Mouse (Mus musculus): ENCODE data around the gene Rnf145.

Rnf145 gene

DNA sequence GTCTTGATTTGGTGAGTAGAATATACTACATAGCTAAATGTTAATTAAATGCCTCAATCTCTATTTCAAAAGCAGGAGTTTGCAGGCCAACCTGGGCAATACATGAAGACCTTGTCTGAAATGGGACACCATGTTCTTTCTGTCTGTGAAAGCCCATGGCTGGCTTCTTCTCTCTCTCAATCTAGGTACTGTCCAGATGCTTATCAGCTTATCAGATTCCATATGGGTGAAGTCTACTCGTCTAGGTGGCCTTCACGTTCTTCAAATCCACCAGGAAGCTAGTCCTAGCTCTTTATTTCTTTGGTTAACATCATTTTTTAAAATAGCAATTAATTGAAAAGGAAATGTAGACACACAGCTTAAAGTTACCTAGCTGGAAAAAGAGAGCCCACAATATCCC is 8.9 kb upstream of the Rnf145 start:
- no peak for DNase-seq (ENCODE audit: low read depth)

DNA sequence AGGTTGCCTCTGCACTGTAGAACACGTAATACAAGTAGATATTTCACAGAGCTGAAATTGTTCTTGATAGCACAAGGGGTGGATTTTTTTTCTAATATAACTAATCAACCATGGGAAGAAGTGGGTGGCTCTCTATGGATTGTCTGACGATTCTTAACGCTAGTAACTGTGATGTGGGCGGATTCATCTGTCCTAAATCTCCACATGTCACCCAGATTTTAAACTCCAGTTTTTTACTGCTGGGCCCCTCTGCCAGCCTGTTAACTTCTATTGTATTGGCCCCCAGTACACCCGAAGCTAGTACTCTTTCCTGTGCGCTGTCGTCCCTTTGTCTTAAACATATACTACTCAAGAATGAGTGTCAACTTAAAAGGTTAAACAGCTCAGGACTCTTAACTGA is 8.4 kb upstream of the Rnf145 start:
- DNase-seq (ENCODE audit: low read depth) = no peak

DNA sequence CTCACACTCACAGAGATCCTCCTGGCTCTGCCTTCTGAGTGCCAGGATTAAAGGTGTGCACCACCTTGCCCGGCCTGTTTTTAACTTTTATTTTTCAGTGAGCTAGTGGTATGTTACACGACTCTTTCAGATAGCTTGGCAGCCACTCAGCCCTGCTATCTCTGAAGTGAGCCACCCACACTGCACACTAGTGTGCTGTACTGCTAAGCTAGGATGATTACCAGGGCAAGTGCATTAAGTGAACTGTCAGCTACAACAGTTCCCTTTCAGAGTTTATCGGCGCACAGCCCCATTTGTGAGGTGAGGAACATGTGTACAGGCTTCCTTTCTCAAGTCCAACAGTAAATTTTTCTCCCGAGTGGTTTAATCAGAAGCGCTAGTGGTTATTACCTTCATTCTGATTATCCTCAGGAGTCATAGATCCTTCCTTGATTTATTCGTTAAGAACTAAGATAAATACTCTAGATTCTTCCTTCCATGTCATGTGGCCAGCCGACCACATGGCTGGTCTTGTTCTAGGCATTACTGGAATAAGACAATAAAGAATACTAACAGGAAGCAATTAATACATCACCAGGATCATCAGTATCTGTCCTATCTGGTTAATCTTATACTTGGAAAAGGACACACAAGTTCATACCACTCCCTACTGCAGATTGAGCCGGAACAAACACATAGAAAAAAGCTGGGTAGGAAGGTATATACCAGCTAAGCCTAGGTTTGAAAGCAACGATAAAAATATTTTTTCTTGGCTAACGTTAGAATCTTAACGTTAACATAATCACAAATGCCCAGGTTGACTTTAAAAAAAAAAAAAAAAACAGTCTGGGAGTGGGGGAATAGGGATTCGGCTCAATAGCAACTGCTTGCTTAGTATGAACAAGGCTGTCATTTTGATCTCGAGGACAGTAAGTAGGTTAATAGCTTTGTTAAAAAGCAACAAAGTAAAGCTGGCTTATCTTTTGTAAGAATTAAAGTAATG is 6.4 kb upstream of the Rnf145 start:
- DNase-seq (ENCODE audit: low read depth) = no peak

DNA sequence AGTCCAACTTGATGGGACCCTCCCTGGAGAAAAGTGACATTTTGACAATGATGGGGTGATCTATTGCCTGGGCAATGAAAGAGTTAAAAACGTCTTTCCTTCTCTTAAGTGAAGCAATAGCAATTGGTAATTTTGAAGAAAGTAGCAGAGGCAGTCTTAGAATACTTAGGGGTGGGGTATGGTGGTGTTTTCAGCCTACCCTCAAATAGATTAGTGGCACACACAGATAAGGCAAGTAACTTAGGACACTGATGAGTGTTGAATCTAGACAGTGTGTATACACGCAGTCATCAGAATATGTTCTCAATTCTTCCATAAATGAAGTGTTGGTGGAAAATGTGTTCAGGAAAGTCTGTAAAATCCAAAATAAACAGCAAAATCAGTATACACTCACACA is 5.7 kb upstream of the Rnf145 start:
- DNase-seq (ENCODE audit: low read depth) = no peak

DNA sequence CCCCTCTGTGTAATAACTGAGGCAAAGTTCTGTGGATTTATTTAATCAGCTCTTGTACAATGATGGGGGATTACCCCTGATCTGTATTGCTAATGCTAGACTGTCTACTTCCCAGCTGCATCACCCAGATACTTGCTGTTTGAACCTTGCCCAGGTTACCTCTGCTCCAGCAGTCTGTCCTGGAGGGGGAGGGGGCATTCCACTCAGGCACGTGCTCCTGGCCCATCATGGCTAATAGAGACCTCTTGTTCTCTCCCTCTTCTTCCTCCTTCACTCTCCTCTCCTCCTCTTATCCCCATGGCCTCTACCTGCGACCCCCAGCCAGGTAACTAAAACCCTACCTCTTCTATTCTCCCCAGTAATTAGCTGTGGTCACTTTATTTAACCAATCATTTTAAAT is 4.1 kb upstream of the Rnf145 start:
- DNase-seq (ENCODE audit: low read depth) = no peak

DNA sequence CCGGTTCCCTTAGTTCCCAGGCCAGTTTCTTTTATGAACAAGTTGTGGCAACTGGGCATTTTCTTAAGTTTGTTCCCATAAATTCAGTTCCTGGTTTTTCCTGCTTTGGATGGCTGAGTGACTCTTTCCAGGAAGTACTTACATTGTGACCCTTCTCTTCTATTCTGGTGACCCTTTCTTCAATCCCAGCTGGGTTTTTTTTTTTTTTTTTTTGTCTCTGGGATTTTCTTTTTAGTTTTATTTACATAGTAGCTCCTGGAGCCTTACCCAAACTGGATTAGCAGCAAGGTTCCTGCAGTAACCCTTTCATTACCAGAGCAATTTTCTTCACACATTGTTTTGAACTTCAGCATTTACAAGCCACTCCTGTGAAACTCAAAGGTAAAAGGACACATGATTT is 2.4 kb upstream of the Rnf145 start:
- no peak for DNase-seq (ENCODE audit: low read depth)

DNA sequence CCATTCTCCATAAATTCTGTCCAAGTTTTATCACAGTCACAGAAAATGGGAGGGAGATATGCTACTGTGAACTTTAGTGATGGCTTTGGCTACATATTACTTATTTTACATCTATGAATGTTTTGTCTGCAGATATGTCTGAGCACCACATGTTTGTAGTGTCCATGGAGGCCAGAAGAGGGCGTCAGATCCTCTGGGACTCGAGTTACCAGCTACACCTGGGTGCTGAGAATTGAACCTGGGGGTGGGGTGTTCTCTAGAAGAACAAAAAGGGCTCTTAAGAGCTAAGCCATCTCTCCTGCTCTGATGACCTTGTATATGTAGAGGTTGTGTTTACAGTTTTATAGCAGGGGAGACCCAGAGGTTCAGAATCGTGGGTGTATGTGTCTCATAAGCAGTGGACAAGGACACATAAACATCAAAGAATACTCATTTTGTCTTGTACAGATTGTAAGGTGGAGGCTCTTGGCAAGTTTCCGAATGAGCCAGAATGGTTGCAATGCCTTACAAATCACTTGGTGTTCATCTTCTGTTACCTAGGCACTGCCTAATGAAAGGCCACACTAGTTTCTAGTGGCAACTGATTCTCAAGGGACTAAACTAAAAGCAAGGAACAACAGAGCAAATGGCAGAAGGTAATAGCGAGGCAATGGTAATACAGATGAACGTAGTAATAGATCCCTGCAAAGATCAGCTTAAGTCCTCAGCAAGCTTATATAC is 1.0 kb upstream of the Rnf145 start:
- DNase-seq (ENCODE audit: low read depth) = peak; percentile 39

DNA sequence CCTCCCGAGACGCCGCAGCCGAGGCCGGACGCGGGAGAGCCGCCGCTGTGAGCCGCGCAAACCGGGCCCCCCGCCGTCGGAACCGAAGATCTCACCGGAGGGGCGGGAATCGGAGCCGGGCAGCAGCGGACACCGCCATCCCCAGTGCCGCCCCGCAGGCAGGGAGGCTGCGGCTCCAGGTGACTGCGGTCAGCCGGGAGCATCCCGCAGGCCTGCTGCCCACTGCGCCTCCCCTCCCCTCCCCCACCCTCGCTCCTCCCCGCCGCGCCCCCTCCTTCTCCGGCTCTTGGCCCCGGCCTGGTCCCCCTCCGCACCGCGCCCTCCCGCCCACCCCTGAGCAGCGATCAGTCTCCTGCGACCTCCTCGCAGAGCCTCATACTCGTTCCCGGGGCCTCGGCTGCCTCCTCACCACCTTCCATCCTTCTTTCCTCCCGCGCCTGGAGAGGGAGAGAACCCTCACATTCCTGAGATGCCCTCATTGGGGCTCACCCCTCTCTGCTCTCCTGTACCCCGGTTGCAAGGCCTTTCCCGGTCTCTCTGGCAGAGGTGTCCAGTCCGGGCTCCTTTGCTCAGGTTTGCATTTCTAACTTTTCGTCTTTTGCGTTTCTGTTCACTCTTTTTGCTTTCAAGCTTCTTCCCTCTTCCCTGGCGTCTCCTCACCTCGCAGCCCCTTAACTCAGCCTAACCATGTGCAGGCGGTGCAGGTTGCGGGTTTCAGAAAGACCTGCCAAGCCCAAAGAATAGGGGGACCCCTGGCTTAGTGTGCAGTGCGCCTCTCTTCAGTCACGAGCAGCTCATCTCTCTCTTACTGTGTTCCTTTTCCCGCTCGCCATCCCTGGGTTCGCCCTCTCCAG is 559 bp downstream of the Rnf145 start:
- DNase-seq (ENCODE audit: low read depth) = no peak

DNA sequence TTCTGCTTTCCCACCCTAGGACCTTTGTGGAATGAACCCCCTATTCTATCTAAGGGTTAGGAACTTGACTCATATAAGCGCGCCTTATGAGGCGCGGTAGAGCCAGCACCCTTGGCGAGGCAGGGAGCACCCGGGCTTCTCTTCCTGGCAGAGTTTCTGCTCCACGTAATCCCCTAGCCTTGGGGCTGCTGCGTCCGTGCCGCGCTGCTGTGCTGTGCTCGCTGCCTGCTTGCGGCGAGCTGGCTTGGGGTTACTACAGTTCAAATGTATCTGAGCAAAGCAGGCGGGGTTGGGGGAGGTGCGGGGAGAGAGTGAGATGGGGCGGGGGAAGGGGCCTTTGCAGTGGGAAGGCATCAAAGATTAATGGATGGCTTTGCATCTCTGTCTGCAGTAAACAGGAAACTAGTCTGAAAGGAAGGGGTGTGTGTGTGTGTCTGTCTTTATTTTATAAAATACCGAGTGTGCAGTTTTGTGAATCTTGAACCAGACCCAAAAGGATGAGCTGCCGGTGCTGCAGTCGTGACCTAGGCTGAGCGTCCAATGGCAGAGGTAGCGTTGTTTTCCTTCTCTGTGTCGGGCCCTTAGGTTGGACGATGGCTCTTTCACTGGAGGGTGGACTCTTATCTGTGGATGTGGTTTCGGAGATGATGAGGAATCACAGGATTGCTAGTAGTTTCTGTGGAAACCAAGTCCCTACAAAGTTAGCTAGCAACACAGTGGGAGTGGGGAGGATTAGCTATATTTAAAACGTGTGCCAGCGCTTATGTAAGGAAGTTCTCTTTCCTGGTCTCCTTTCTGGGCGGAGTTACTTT is 1.4 kb downstream of the Rnf145 start:
- DNase-seq (ENCODE audit: low read depth) = peak; percentile 94

DNA sequence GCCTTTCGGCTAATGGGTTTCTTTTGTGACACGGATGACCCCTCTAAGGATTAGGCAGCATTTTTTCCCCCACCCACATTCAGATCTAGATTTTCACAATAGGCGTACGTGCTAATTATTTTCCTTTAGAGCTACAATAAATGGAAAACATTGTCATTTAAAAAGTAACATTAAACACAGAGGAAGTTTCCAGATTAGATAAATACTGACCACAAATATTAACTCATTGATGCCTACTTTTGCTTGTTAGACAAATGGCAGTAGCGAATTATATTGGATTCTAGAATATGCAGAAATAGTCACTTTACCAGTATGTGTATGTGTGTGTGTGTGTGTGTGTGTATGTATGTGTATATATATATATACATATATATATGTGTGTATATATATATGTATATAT is 3.8 kb downstream of the Rnf145 start:
- no peak for DNase-seq (ENCODE audit: low read depth)

DNA sequence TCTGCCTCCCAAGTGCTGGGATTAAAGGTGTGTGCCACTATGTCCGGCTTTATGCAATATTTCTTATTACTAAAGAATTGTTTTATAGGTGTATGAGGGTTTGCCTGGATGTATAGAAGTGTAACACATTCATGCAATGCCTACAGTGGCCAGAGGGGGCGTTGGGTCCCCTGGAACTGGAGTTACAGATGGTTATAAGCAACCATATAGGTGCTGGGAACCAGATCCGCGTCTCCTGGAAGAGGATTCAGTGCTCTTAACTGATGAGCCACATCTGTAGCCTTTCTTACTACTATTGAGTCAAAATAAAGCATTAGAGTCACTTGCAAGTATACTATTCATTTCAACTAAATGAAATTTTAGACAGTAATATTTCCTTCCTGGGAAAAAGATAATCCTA is 7.0 kb downstream of the Rnf145 start:
- DNase-seq (ENCODE audit: low read depth) = peak; percentile 56

DNA sequence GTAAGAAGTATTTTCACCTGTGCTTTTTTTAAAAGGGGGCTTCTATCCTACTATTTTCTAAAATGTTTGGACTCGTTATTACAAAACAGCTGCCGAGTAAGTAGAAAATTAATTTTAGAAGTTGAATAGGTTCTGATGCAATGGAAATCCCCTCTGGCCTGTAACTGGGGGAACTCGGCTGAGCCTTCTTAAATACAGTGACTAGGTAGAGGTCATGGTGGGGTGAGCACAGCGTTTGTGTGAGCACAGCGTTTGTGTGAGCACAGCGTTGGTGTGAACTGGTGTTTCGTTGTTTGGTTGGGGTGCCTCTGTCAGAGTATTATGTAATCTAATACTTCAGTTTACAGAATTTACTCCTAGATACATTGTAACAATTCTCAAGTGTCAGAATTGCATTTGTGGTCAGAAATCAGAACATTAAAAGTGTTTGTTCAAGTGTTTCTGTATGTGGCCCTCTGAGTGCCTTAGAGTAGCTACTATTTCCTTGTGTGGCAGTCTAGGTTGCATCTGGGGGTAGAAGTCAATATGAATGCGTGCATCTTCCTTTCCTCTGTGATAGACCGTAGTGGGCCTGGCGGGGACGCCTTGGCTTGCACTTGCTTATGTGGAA is 8.0 kb downstream of the Rnf145 start:
- DNase-seq (ENCODE audit: low read depth) = peak; percentile 39

DNA sequence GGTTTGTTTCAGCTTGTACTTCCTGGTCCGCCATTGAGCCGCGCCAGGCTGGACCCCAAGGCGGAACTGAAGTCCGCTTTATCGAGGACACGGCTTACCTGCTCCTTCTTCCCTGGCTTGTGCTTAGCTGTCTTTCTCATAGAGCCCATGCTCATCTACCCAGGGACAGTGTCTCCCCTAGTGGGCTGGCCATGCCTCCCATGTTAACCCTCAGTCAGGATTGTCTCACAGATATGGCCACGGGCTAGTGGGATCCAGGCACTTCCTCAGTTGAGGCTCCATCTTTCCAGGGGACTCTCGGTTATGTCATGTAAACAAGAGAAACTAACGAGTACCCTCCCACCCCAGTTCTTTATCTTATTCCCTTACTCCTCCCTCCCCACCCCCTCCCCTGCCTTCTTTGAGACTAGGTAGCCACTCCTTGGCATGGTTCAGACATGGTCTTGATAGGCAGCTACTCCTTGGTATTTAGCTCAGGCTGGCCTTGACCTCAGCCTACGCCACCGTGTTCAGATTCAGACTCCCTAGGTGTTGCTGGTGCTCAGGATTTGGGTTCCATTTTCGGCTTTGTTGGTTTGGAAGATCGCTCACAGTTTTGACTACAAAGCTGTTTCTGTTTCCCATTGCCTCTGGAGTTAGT is 9.9 kb downstream of the Rnf145 start:
- DNase-seq (ENCODE audit: low read depth) = no peak

DNA sequence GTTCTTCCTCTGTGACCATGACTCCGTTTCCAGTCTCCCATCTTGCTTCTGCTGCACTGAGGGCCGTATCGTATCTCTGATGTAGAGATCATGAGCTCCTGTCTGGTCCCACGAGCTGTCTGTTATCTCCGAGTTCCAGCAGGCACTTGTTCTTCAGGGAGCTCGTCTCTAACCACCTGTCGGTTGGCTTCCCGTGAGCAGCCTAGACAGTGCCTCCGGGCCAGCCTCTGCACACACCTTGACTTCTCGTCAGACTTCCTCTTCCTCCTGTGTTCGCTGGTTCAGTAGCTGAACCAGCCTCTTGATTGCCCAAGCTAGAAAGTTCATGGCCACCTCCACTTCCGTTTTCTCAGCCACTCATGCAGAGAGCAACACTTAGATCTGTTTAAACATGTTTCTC is 10.4 kb downstream of the Rnf145 start:
- peak; percentile 78 for DNase-seq (ENCODE audit: low read depth)

DNA sequence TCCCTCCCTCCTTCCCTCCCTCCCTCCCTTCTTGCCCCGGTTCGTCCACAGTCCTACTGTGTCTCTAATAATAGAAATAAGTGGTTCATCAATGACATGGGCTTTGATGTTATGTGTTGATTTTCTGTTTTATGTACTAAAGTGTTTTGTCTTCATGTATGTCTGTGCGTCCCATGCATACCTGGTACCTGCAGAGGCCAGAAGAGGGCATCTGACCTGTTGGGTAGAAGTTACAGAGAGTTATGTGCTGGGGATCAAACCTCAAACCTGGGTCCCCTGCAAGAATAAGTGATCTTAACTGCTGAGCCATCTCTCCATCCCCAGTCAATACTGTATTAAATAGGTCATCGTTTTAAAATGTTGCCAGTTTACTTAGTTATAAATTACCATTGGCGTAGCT is 11.0 kb downstream of the Rnf145 start:
- no peak for DNase-seq (ENCODE audit: low read depth)

DNA sequence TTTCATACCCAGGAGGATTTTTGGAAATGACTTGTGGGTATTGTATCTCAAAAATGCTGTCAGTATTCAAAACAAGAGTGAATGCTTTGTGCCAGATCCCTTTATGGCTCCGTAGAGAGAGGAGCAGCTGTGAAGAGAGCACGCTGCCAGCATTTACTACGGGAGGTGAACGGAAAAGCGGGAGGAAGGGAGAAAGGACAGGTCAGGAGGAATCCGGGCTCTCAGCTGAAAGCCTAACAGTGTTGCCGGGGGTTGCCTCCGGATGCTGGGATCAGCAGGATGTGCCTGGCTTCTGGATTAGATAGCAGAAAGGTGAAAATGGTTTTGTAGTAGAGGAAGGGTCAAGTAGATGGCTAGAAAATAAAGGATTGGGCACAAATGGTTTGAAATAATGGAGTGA is 11.6 kb downstream of the Rnf145 start:
- no peak for DNase-seq (ENCODE audit: low read depth)

DNA sequence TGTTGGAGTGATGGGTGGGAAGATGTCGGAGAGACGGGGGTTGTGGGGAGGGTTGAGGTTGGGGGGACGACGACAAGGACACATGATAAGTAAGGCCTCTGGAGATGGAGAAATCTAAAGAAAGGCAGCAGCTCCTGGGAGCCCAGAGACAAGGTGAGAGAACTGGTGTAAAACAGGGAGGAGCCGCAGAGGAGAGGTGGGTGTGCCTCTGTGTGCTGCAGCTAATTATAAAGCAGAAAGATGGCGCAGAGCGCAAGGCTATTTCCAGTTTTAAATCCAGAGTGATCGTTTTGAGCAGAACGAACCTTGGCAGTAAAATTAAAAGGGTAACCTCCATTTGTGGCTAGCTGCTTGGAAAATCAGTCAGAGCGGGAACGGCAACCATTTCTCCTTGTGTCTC is 12.1 kb downstream of the Rnf145 start:
- no peak for DNase-seq (ENCODE audit: low read depth)

DNA sequence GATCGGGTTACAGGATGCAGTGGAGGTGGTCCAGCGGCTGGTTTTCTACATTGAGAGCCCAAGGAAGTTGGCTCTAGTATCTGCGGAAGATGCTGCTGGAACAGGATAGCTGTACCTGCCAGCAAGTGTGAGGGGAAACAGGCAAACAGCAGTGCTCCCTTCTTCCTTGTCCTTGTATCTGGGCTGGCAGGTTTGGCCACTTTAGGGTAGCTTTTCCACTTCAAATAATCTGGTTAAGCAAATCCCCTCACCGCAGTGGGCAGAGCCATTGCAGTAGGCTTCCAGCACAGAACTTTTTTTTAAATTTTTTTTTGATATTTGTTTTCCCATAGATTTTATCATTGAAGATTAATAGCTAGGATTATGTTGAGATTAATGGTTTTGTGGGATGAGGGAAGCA is 12.9 kb downstream of the Rnf145 start:
- no peak for DNase-seq (ENCODE audit: low read depth)

DNA sequence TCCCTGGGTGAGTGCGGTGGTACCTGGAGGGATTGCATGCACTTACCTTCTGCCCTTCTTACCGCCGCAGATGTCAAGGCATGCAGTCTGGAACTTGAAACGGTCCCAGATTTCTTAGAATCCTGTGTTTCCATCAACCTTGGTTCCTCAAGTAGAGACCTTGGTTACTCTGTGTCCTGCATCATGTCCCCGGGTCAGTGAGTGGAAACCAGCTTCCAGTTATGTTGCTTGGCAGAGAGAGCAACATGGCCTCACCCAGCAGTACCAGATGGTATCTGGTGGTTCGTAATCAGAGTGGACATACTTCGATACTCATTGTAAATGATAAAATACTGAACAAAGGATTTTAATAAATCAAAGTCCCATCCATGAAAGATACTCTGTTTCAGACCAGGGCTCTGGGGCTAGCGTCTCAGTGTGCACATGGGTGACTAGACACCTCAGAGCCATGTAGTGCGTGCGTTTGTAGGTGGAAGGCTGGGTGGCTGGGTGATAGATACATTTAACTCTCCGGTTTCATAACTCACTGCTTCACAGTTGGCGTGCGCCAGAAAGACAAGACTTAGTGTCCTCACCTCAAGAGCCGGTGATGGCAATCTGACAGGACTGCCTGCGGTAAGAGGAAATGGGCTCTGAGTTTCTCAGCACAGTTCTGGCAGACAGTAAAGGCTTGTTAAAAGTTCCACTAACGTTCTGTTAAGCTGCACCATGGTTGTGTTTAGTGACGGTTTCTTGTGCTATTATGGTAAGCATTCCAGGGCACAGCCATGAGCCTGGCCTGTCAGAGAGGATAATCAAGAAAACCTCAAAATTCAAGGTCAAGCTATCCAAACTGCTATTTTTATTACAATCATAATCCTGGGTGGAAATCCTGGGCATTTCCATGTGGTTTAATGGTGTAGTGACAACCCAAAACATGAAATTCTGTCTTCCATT is 14.3 kb downstream of the Rnf145 start:
- DNase-seq (ENCODE audit: low read depth) = no peak

Measured in naive thymus-derived CD4-positive, alpha-beta T cell, adult 2 months (primary cell).